Mouse (Mus musculus) midbrain, embryonic 12.5 days (tissue): ENCODE measurements at regions not wholly inside any gene's neighbourhood (a gene's known extent, or its start where the extent isn't known, plus 50 kb on each side); places are given as distances from the start of the nearest gene placed in this dataset.

ENCODE experiments used
- ATAC-seq: fragments of 200-750 bp; cut with Nextera tagmentation; 2 replicates; pipeline ENCODE4 v1.8.0; 2017; ENCODE audit warnings: low read depth, moderate TSS enrichment, moderate library complexity; ENCODE audit not compliant: low FRiP score
- H3K27ac ChIP-seq: fragments of 300-500 bp; sonication (generic); replicated peaks from 2 replicates; pipeline ENCODE4 v1.5.1; 2016; ENCODE audit warnings: mild to moderate bottlenecking
- H3K27me3 ChIP-seq: fragments of 300-500 bp; sonication (generic); 2 replicates; pipeline ENCODE4 v1.6.1; 2016; ENCODE audit warnings: mild to moderate bottlenecking
- H3K36me3 ChIP-seq: fragments of 300-500 bp; sonication (generic); 2 replicates; pipeline ENCODE4 v1.6.1; 2016
- H3K4me1 ChIP-seq: fragments of 300-500 bp; sonication (generic); 2 replicates; pipeline ENCODE4 v1.6.1; 2016
- H3K4me2 ChIP-seq: fragments of 300-500 bp; sonication (generic); replicated peaks from 2 replicates; pipeline ENCODE4 v1.6.1; 2016; ENCODE audit warnings: mild to moderate bottlenecking, moderate library complexity
- H3K4me3 ChIP-seq: fragments of 300-500 bp; sonication (generic); 2 replicates; pipeline ENCODE4 v1.5.1; 2016; ENCODE audit warnings: mild to moderate bottlenecking
- H3K9ac ChIP-seq: fragments of 300-500 bp; sonication (generic); replicated peaks from 2 replicates; pipeline ENCODE4 v1.6.1; 2016; ENCODE audit warnings: mild to moderate bottlenecking, moderate library complexity
- H3K9me3 ChIP-seq: fragments of 300-500 bp; sonication (generic); 2 replicates; pipeline ENCODE4 v1.6.1; 2016; ENCODE audit warnings: mild to moderate bottlenecking
- WGBS: fragments of 180-500 bp; shearing (Covaris S2); methylation state at CpG from one replicate; pipeline ENCODE4 v1.1.7; 2016; 5-methylcytosine and 5-hydroxymethylcytosine counted together

DNA sequence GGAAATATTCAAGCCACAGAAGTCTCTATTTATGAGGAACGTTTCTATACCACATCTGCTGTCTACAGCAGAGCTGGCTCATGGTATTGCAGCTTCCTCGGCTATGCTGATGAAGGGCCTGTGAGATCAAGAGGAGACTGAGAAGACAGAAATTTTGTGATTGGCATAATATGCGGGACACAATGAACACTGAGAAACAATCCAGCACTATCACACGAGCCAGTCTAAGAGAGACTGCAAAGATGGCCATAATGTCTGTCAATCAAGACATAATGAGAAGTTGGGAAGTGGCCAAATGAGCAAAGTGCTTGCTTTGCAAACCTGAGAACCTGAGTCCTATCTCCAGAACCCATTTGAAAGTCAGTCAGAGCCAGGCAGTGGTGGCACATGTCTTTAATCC is 437.5 kb downstream of the Pdcd6ip start:
- WGBS = 73% methylated on average over 4 of the region's 4 CpGs
- Histone ChIP-seq H3K4me2 (no peak overlapping the region), H3K4me3 (no peak overlapping the region), H3K36me3 (no peaks in the 10 kb centered on the region), H3K27ac (no peak overlapping the region), H3K9ac (no peak overlapping the region), H3K9me3 (no peaks in the 10 kb centered on the region), H3K27me3 (no peaks in the 10 kb centered on the region), H3K4me1 (no peaks in the 10 kb centered on the region)
- ATAC-seq = no peak

DNA sequence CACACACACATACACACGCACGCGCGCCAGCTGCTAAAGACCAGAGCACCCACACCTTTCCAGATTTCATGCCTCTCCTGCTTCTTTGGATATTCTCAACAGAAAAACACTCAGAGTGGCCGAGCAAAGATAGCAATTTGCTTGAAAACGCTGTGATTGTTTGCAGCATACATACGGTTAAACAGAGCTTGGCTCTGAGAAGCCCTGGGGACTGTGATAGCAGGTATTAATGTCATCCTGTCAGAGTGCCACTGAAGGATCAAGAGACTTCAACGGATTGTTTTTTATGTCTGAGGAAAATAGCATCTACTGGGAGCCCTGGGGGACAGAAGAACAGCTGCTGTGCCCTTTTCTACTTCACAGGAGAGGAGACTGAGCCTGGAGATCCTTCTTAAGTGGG is 440.4 kb downstream of the Pdcd6ip start:
- Histone ChIP-seq H3K4me1 (no peaks in the 10 kb centered on the region), H3K4me2 (no peak overlapping the region), H3K27ac (no peak overlapping the region), H3K9ac (no peak overlapping the region), H3K9me3 (no peaks in the 10 kb centered on the region), H3K27me3 (no peaks in the 10 kb centered on the region), H3K4me3 (no peak overlapping the region), H3K36me3 (no peaks in the 10 kb centered on the region)
- WGBS = 84% methylated on average over 8 of the region's 8 CpGs
- ATAC-seq = no peak

DNA sequence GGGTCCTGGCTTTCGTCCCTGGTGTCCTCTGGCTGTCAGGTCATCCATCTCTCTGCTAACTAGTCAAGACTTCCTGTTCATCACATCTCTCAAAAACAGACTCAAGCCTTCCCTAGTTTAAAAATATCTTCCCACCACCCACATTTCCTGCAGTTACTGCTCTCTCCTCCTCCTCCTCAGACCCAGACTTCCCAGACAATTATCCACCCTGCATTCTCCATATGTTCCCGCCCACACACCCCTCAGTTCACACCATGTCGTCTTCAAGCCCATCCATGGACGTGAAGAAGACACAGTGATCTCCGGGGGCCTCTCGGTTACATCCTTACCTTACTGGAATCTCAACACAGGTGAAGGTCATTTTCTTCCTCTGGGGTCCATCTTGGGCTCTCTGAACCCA is 444.4 kb downstream of the Pdcd6ip start:
- Histone ChIP-seq H3K27me3 (no peaks in the 10 kb centered on the region), H3K4me1 (no peaks in the 10 kb centered on the region), H3K9me3 (no peaks in the 10 kb centered on the region), H3K4me2 (no peak overlapping the region), H3K4me3 (no peak overlapping the region), H3K27ac (no peak overlapping the region), H3K36me3 (no peaks in the 10 kb centered on the region), H3K9ac (no peak overlapping the region)
- no peak for ATAC-seq
- 95% methylated on average over 6 of the region's 6 CpGs for WGBS

DNA sequence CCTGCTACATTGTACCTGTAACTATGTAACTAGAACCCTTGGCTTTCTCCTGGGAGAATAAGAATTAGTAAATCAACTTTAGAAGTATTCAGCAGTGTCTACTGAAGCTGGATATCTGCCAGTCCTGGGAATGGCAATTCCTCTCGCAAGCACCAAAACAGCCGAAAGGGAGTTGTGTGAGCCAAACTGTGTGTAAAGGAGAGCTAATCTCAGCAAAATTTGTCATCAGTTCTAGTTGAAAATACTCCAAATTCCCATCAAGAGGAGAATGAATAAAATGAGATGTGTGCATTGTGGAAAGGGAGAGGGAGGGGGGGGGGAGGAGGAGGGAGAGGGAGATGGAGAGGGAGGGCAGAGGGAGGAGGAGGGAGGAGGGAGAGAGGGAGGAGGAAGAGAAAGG is 447.8 kb downstream of the Pdcd6ip start:
- Histone ChIP-seq H3K4me3 (no peak overlapping the region), H3K9ac (no peak overlapping the region), H3K9me3 (no peaks in the 10 kb centered on the region), H3K36me3 (no peaks in the 10 kb centered on the region), H3K4me2 (no peak overlapping the region), H3K27me3 (no peaks in the 10 kb centered on the region), H3K27ac (no peak overlapping the region), H3K4me1 (no peaks in the 10 kb centered on the region)
- 92% methylated on average over 2 of the region's 2 CpGs for WGBS
- no peak for ATAC-seq

DNA sequence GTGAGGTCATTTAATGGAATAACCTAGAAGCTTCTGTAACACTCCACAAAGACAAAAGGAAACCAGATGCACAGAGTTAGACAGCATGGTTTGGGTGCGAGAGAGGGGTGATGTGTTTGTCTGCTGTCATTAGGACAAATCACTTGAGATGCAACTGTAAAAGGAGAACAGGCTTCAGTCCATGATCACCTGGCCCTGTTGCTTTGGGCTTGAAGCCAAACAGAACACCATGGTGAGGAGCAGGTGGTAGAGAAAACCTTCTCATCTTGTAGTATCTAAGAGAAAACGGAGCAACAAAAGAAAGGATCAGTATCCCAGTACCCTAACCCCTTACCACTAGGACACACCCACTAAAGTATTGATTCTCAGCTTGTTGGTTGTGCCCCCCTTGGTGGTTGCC is 449.5 kb downstream of the Pdcd6ip start:
- no peak for ATAC-seq
- Histone ChIP-seq H3K4me2 (no peak overlapping the region), H3K9me3 (no peaks in the 10 kb centered on the region), H3K4me1 (no peaks in the 10 kb centered on the region), H3K4me3 (no peak overlapping the region), H3K9ac (no peak overlapping the region), H3K27ac (no peak overlapping the region), H3K27me3 (no peaks in the 10 kb centered on the region), H3K36me3 (no peaks in the 10 kb centered on the region)
- 73% methylated on average over 2 of the region's 2 CpGs for WGBS

DNA sequence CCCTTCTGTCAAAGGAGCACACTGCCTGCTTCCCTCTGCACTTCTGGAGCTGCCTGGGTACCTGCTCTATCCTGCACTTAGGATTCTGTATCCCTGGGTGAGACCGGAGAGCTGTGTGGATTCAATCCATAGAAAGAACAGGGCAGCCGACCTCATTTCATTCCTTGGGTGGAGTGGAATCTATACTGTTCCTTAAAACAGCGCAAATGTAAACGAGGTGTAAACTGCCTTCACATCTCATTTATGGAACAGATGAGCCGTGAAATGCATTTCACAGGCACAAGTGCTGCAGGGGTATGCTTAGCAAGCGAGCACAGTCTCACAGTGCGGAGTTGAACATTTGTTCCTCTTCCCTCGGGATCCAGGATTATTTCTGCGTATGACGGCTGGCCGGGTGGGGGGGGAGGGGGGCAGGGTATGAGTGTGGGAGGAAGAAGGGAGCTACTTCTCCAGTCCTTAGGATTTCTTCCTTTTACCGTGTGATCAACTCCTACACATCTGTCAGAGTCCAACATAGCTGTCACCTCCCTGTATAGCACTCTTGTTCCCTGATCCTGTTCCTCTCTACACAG is 459.3 kb downstream of the Pdcd6ip start:
- Histone ChIP-seq H3K36me3 (no peaks in the 10 kb centered on the region), H3K4me2 (no peak overlapping the region), H3K4me3 (no peak overlapping the region), H3K27ac (no peak overlapping the region), H3K4me1 (no peaks in the 10 kb centered on the region), H3K9ac (no peak overlapping the region), H3K27me3 (no peaks in the 10 kb centered on the region), H3K9me3 (no peaks in the 10 kb centered on the region)
- WGBS = 55% methylated on average over 12 of the region's 12 CpGs
- peak; percentile 44; the same call in 1 of the 2 replicates for ATAC-seq

DNA sequence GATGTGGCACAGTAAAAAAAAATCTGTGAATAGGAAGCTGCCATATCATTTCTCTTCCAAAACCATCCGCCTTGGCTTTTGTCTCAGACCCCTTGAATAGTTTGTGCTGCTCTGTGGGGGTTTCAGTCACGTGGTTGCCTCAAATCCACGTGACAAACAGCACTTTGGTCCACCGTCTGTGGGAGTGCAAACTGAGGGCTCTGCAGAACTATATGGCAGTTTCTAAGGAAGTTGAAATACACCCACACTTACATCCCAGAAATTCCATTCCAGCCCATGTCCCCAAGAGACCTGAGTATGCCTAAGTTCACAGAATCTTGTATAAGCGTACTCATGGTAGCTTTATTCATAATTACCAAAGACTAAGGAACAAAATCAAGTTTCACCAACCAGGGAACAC is 460.1 kb downstream of the Pdcd6ip start:
- WGBS = 62% methylated on average over 5 of the region's 5 CpGs

DNA sequence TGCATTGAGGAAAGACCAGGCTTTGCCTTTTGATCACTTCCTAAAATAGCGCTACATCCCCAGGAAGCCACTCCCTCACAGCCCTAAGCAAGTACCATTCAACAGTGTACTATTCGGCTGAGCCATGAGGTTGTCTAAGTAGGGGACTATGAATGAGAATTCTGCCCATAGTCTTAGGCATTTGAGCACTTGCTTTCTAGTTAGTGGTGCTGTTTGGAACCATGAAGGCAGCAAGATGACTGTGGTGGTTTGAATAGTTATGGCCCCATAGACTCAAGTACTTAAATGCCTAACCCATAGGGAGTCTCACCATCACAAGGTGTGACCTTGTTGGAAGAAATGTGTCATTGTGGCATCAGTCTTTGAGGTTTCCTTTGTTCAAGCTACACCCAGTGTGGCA is 464.2 kb downstream of the Pdcd6ip start:
- no peak overlapping the region for H3K27ac ChIP-seq

More for the DNA sequence above, 460.1 kb downstream of the Pdcd6ip start:
- Histone ChIP-seq H3K9ac (no peak overlapping the region), H3K27ac (no peak overlapping the region), H3K4me2 (no peak overlapping the region), H3K4me1 (no peaks in the 10 kb centered on the region), H3K9me3 (no peaks in the 10 kb centered on the region), H3K27me3 (no peaks in the 10 kb centered on the region), H3K36me3 (no peaks in the 10 kb centered on the region), H3K4me3 (no peak overlapping the region)
- ATAC-seq = no peak

DNA sequence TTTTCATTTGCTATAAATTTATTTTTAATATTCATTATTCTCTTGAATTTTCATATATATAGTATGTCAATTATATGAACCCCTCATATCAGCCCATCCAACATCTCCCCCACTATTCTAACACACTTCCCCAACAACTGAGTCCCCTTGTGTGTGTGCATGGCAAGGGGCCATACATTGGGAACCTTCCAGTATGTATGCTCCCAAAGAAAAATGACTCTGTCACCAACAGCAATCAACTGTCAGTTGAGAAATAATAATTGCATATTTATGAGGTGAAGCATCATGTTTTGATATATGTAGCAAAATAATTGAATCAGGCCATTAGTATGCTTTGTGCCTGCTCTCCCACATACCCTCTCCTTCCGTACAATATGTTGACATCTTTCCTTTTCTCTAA is 474.7 kb downstream of the Pdcd6ip start:
- no peak overlapping the region for H3K9ac ChIP-seq
- no peak for ATAC-seq
- H3K4me3 ChIP-seq = no peak overlapping the region
- no peaks in the 10 kb centered on the region for H3K36me3 ChIP-seq
- no peak overlapping the region for H3K27ac ChIP-seq
- no peaks in the 10 kb centered on the region for H3K4me1 ChIP-seq
- no peak overlapping the region for H3K4me2 ChIP-seq
- H3K27me3 ChIP-seq = no peaks in the 10 kb centered on the region
- H3K9me3 ChIP-seq = no peaks in the 10 kb centered on the region
- 91% methylated on average over 1 of the region's 1 CpGs for WGBS

More for the DNA sequence above, 464.2 kb downstream of the Pdcd6ip start:
- Histone ChIP-seq H3K9me3 (no peaks in the 10 kb centered on the region), H3K4me1 (no peaks in the 10 kb centered on the region), H3K27me3 (no peaks in the 10 kb centered on the region), H3K36me3 (no peaks in the 10 kb centered on the region), H3K4me2 (no peak overlapping the region), H3K9ac (no peak overlapping the region), H3K4me3 (no peak overlapping the region)
- ATAC-seq = no peak
- 86% methylated on average over 2 of the region's 2 CpGs for WGBS

DNA sequence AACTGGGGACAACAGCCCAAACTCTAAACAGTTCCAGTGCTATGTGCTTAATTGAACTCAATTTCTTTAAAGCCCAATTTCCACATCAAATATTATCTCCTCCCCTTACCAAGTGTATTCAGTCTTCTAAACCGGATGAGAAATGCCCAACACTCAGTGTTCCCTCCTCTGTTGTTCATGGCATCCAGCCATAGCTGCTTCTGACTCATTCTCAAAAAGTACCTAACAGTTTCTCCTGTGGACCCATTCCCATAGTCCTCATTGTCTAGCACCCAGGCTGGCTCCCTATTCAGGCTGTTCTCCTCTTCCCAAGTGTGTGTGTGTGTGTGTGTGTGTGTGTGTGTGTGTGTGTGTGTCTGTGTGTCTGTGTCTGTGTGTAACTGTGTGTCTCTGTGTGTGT is 478.7 kb downstream of the Pdcd6ip start:
- H3K4me2 ChIP-seq = no peak overlapping the region
- no peaks in the 10 kb centered on the region for H3K4me1 ChIP-seq
- no peak overlapping the region for H3K9ac ChIP-seq
- H3K36me3 ChIP-seq = no peaks in the 10 kb centered on the region
- no peak for ATAC-seq
- WGBS = 90% methylated on average over 1 of the region's 1 CpGs
- H3K27ac ChIP-seq = no peak overlapping the region
- no peak overlapping the region for H3K4me3 ChIP-seq
- H3K9me3 ChIP-seq = no peaks in the 10 kb centered on the region
- H3K27me3 ChIP-seq = no peaks in the 10 kb centered on the region

DNA sequence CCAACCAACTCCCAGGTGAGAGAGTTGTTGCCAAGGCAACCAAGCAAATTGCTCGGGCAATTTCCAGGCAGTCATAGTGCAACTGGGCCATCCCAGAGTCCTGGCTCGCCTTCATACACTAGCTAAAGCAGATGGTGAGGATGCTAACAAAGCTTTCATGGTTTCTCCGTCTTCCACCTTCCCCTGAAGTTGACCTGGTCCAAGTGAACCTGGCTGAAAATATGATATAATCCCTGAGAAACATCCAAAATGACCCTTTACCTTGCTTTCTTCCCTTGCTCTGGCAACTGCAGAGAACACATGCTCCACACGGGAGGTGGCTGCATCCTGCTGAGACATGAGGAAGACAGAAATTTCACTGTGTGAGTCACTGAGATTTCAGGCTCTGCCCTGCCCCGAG is 494.1 kb downstream of the Pdcd6ip start:
- H3K27ac ChIP-seq = no peak overlapping the region
- no peak overlapping the region for H3K4me2 ChIP-seq
- H3K4me3 ChIP-seq = no peak overlapping the region
- ATAC-seq = no peak
- 77% methylated on average over 5 of the region's 5 CpGs for WGBS
- no peaks in the 10 kb centered on the region; the same call in 1 of the 2 replicates for H3K4me1 ChIP-seq
- H3K9ac ChIP-seq = no peak overlapping the region
- no peaks in the 10 kb centered on the region for H3K27me3 ChIP-seq
- no peaks in the 10 kb centered on the region for H3K36me3 ChIP-seq
- H3K9me3 ChIP-seq = no peaks in the 10 kb centered on the region

DNA sequence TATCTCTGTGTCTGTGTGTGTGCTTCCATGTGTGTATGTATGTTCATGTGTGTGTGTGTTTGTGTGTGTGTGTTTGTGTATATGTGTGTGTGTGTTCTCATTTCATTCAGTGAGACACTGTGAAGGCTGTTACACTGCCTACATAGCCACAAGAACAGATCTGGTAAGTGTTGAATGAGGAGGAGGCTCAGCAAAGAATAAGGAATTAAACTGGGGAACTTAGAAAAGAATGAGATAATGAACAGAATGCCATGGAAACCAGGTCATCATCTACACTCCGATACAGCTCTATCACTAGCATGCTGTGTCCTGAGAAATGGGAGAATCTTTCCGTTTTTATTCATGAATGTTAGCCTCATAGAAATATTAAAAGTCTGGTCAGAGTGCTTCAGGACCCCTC is 495.7 kb downstream of the Pdcd6ip start:
- Histone ChIP-seq H3K36me3 (no peaks in the 10 kb centered on the region), H3K9ac (no peak overlapping the region), H3K4me1 (no peaks in the 10 kb centered on the region; the same call in 1 of the 2 replicates), H3K4me2 (no peak overlapping the region), H3K27ac (no peak overlapping the region), H3K9me3 (no peaks in the 10 kb centered on the region), H3K27me3 (no peaks in the 10 kb centered on the region), H3K4me3 (no peak overlapping the region)
- 79% methylated on average over 2 of the region's 2 CpGs for WGBS
- no peak for ATAC-seq

DNA sequence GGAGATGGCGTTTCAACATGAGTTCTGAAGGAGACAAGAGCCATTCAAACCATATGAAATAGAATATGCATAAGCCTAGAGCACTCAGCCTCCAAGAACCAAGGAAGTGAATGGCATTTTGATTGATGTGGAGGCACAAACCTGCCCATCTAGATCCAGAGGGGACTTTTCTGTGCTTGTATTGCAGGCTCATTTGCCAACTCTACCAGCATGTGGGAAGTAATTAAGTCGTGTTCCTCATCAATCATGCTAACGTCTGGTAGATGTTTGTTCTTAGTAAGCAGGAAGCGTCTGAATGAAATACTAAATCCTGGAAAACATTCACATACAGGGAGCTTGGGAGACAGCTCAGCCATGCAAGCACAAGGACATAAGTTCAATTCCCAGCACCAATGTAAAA is 499.9 kb downstream of the Pdcd6ip start:
- no peaks in the 10 kb centered on the region for H3K27me3 ChIP-seq
- H3K9me3 ChIP-seq = no peaks in the 10 kb centered on the region
- no peak for ATAC-seq
- no peak overlapping the region for H3K9ac ChIP-seq
- no peaks in the 10 kb centered on the region for H3K4me1 ChIP-seq
- WGBS = 86% methylated on average over 4 of the region's 4 CpGs
- H3K36me3 ChIP-seq = no peaks in the 10 kb centered on the region
- H3K4me2 ChIP-seq = no peak overlapping the region
- no peak overlapping the region for H3K27ac ChIP-seq
- H3K4me3 ChIP-seq = no peak overlapping the region
